Mouse (Mus musculus) cerebellum, postnatal 36 days (tissue): ENCODE data around the gene Sema6d.

Source experiments
- DNase-seq, 2 experiments: peaks; one replicate each; pipeline ENCODE4 v3.0.0; 2021 to 2022; ENCODE audit warnings: mixed read lengths in 2 of 2

The Sema6d gene

GRCm38 (mm10) chr2:124563759-124564158 is 474.0 kb downstream of the Sema6d start:
- peak; percentile 24 to 35 for DNase-seq

- DNase-seq, result no peak
These were observed 484.0 kb downstream of the Sema6d start for GRCm38 (mm10) chr2:124573734-124574133.

GRCm38 (mm10) chr2:124576053-124576452 is 486.3 kb downstream of the Sema6d start:
- DNase-seq, result no peak

GRCm38 (mm10) chr2:124583561-124583960 is 493.8 kb downstream of the Sema6d start:
- DNase-seq, result no peak

- DNase-seq, result no peak
These were observed 503.0 kb downstream of the Sema6d start for GRCm38 (mm10) chr2:124592750-124593149.

- DNase-seq, result no peak
These were observed 509.2 kb downstream of the Sema6d start for GRCm38 (mm10) chr2:124599014-124599413.

GRCm38 (mm10) chr2:124601702-124602378 is 512.1 kb downstream of the Sema6d start:
- DNase-seq, result no peak

GRCm38 (mm10) chr2:124602379-124602913 is 512.7 kb downstream of the Sema6d start:
- DNase-seq, result no peak

GRCm38 (mm10) chr2:124605341-124605740 is 515.6 kb downstream of the Sema6d start:
- DNase-seq, result no peak

GRCm38 (mm10) chr2:124607986-124608385 is 518.2 kb downstream of the Sema6d start:
- DNase-seq, result no peak

- no peak for DNase-seq
These were observed 518.8 kb downstream of the Sema6d start for GRCm38 (mm10) chr2:124608546-124608945.

GRCm38 (mm10) chr2:124609014-124609413 is 519.2 kb downstream of the Sema6d start:
- DNase-seq, result no peak

GRCm38 (mm10) chr2:124609711-124610585 is 520.2 kb downstream of the Sema6d start:
- peak; percentile 64 to 69 for DNase-seq

GRCm38 (mm10) chr2:124610586-124611105 is 520.9 kb downstream of the Sema6d start:
- peak; percentile 36 to 59 for DNase-seq

- DNase-seq, result no peak
These were observed 521.5 kb downstream of the Sema6d start for GRCm38 (mm10) chr2:124611226-124611625.

- peak; percentile 50 to 56 for DNase-seq
These were observed 522.5 kb downstream of the Sema6d start for GRCm38 (mm10) chr2:124612276-124612675.

- no peak for DNase-seq
These were observed 523.1 kb downstream of the Sema6d start for GRCm38 (mm10) chr2:124612727-124613510.

GRCm38 (mm10) chr2:124613671-124614210 is 524.0 kb downstream of the Sema6d start:
- no peak for DNase-seq

GRCm38 (mm10) chr2:124616746-124617145 is 527.0 kb downstream of the Sema6d start:
- DNase-seq, result no peak

GRCm38 (mm10) chr2:124617440-124617839 is 527.7 kb downstream of the Sema6d start:
- DNase-seq, result peak in 1 of 2 experiments; percentile 22

- no peak for DNase-seq
These were observed 528.3 kb downstream of the Sema6d start for GRCm38 (mm10) chr2:124618091-124618490.

- DNase-seq, result no peak
These were observed 528.9 kb downstream of the Sema6d start for GRCm38 (mm10) chr2:124618526-124619219.
